ENCODE assay signal across 12 mouse cellular contexts in genomic region chr17:45775468-45775867, GRCm38 (mm10). TPM values are rescaled to one million over a fixed set of nuclear protein-coding genes. Genes with fewer than 3 reads are reported as not detected.
DNase-seq lines count a peak whose midpoint lies in the region; ATAC-seq and TF ChIP-seq lines count a peak whose summit lies in the region.
"Had no signal": no experiment of that assay in that cellular context is flagged by ENCODE, and none has a peak within 500 bp of the region (broad histone marks: within the 10 kb centered on the region; RNA-seq: fewer than 3 reads in every experiment).

No protein-coding gene starts in this region.

- H3K27me3 ChIP-seq in kidney, adult 2 months (replicated peaks; ENCODE audit: control insufficient read depth, insufficient read depth, low read length): no peaks in the 10 kb centered on the region
- H3K27me3 ChIP-seq: kidney, embryonic 15.5 days had no signal

- TF ChIP-seq POLR2A in kidney, adult 2 months (IDR thresholded peaks at IDR 0.05; ENCODE audit: low read depth, low read length): no peak

- H3K36me3 ChIP-seq in kidney, adult 2 months (ENCODE audit: control insufficient read depth, insufficient read depth, low read length): no peaks in the 10 kb centered on the region
- H3K36me3 ChIP-seq in ES-E14 (ENCODE audit: control insufficient read depth, insufficient read depth, low read length, poor library complexity, severe bottlenecking): no peaks in the 10 kb centered on the region
- H3K36me3 ChIP-seq: kidney, embryonic 15.5 days had no signal

- ATAC-seq in granulocyte monocyte progenitor cell, adult 5-6 weeks (replicated peaks; ENCODE audit: poor library complexity, severe bottlenecking): peak; percentile 62; the same call in 1 of the 2 replicates
- ATAC-seq: CD4-positive, CD25-positive, alpha-beta regulatory T cell, adult 4 months had no signal

- no peak for DNase-seq in kidney, adult 2 months
- DNase-seq in kidney, postnatal 14 days: no peak
- DNase-seq in 416B (ENCODE audit: low read depth) (peak; percentile 65), ES-E14 (ENCODE audit: low read depth, low spot score) (peak; percentile 53)
- no peak for DNase-seq in urinary bladder, postnatal 10 days (ENCODE audit: low spot score)
- DNase-seq in frontal cortex, postnatal 10 days (ENCODE audit: low spot score in 2 of 2): no peak

- no peaks in the 10 kb centered on the region for H3K4me1 ChIP-seq in kidney, adult 2 months (ENCODE audit: control insufficient read depth, insufficient read depth, low read length)
- peaks cover 0 to 2% of the 10 kb centered on the region in 2 experiments; a peak in 1 of 4 replicates for H3K4me1 ChIP-seq in ES-E14 (ENCODE audit: control insufficient read depth in 2 of 2, insufficient read depth in 2 of 2, low read length in 2 of 2, poor library complexity in 1 of 2)

- in situ Hi-C loops in ES-E14 (cut with MboI; ENCODE audit: low sequenced_read_pairs in 2 of 2, unreplicated experiment in 2 of 2): no loop called here

- H3K9ac ChIP-seq in ES-E14 (ENCODE audit: insufficient read depth, low read depth, low read length, poor library complexity, severe bottlenecking): no peak overlapping the region
- H3K9ac ChIP-seq: kidney, embryonic 15.5 days had no signal

- peak; percentile 27 for TF ChIP-seq CTCF in kidney, adult 2 months (conservative IDR thresholded peaks at IDR 0.05; ENCODE audit: insufficient read depth, insufficient read length, low read depth, low read length)

- WGBS in kidney, adult 2 months: 94% methylated on average over 9 of the region's 9 CpGs

- H3K9me3 ChIP-seq in ES-E14 (ENCODE audit: control insufficient read depth, insufficient read depth, low read depth, low read length): no peaks in the 10 kb centered on the region
- H3K9me3 ChIP-seq: kidney, embryonic 15.5 days had no signal

- H3K4me3 ChIP-seq in kidney, adult 2 months (ENCODE audit: insufficient read depth, low read depth, low read length): no peak overlapping the region
- H3K4me3 ChIP-seq in ES-E14 (ENCODE audit: insufficient read depth in 1 of 2, low read depth in 1 of 2, low read length in 2 of 2, poor library complexity in 1 of 2, severe bottlenecking in 1 of 2): no peak overlapping the region
- H3K4me3 ChIP-seq: kidney, embryonic 15.5 days had no signal

- H3K27ac ChIP-seq in kidney, adult 2 months (ENCODE audit: insufficient read depth, low read depth, low read length): no peak overlapping the region
- no peak overlapping the region for H3K27ac ChIP-seq in ES-E14 (ENCODE audit: insufficient read depth, low read depth, low read length, poor library complexity, severe bottlenecking)
- H3K27ac ChIP-seq: kidney, embryonic 15.5 days; macrophage had no signal

TF ChIP-seq in ES-E14, 5 proteins besides CTCF, POLR2A, EP300 and RAD21:
- TF ChIP-seq ZC3H11A (IDR thresholded peaks at IDR 0.05; ENCODE audit: borderline replicate concordance, low read depth, low read length) (no peak), HCFC1 (IDR thresholded peaks at IDR 0.05; ENCODE audit: borderline replicate concordance, insufficient read depth, low read length) (no peak), ZNF384 (IDR thresholded peaks at IDR 0.05; ENCODE audit: low read depth, low read length) (no peak), MAFK (IDR thresholded peaks at IDR 0.05; ENCODE audit: insufficient read depth, low read depth, low read length) (no peak), CHD2 (IDR thresholded peaks at IDR 0.05; ENCODE audit: low read depth, low read length) (no peak)

RNA-seq across cellular contexts. Expression of gene 1600014C23Rik, which starts 41.8 kb away (rescaled TPM):
- polyA plus RNA-seq in kidney, adult 2 months (2012; rRNA removed): not detected in 2 replicates
- 0.58 TPM in 1 of 2 replicates, not detected in the other for total RNA-seq in ES-E14 (2012; rRNA removed)
- total RNA-seq in granulocyte monocyte progenitor cell, adult 5-6 weeks (2014; fragmentation: Nextera tagmentation): not detected in 2 replicates
- not detected in 2 replicates for total RNA-seq in granulocyte monocyte progenitor cell, adult 5-6 weeks (2017)
- total RNA-seq: layer of hippocampus, postnatal 14 days had no signal
- polyA plus RNA-seq: CD4-positive, CD25-positive, alpha-beta regulatory T cell, adult 4 months; macrophage; stomach, embryonic 16.5 days had no signal

Comparison
In these comparisons a context has a peak if more than half of its experiments do, and no peak if none do; other contexts are left out.
1. DNase-seq: peak in 416B (single experiment) and ES-E14 (single experiment); none in kidney, adult 2 months (single experiment), kidney, postnatal 14 days (single experiment), urinary bladder, postnatal 10 days (single experiment) and frontal cortex, postnatal 10 days (0 of 2).